In genomic region chr17:26511816-26512774, GRCm38 (mm10) we compare ENCODE assay signal across 8 mouse cellular contexts. TPM values are rescaled to one million over a fixed set of nuclear protein-coding genes. Genes with fewer than 3 reads are reported as not detected.
DNase-seq lines count a peak whose midpoint lies in the region; ATAC-seq and TF ChIP-seq lines count a peak whose summit lies in the region.

No protein-coding gene starts in this region.

- 59% methylated on average over 7 of the region's 7 CpGs for WGBS in kidney, adult 2 months
- WGBS in kidney, embryonic 14.5 days, result 63% methylated on average over 7 of the region's 7 CpGs
- WGBS in lung, embryonic 14.5 days, result 49% methylated on average over 7 of the region's 7 CpGs
- WGBS in neural tube, embryonic 15.5 days, result 71% methylated on average over 7 of the region's 7 CpGs

- H3K36me3 ChIP-seq in kidney, adult 2 months (ENCODE audit: control insufficient read depth, insufficient read depth, low read length), result no peaks in the 10 kb centered on the region; the same call in 1 of the 2 replicates
- H3K36me3 ChIP-seq in kidney, embryonic 14.5 days (ENCODE audit: control insufficient read depth, insufficient read depth, low read length), result no peaks in the 10 kb centered on the region
- peaks cover 1% of the 10 kb centered on the region for H3K36me3 ChIP-seq in E14TG2a.4 (ENCODE audit: insufficient read depth, low read length)
- H3K36me3 ChIP-seq in lung, embryonic 14.5 days (ENCODE audit: insufficient read depth), result no peaks in the 10 kb centered on the region
- no peaks in the 10 kb centered on the region for H3K36me3 ChIP-seq in neural tube, embryonic 15.5 days

- H3K9me3 ChIP-seq in kidney, embryonic 14.5 days (ENCODE audit: control insufficient read depth, low read length), result no peaks in the 10 kb centered on the region
- H3K9me3 ChIP-seq in E14TG2a.4 (ENCODE audit: low read length), result no peaks in the 10 kb centered on the region
- H3K9me3 ChIP-seq in lung, embryonic 14.5 days (ENCODE audit: low read depth, low read length), result no peaks in the 10 kb centered on the region
- no peaks in the 10 kb centered on the region for H3K9me3 ChIP-seq in neural tube, embryonic 15.5 days (replicated peaks)

- DNase-seq in kidney, adult 2 months, result peak; percentile 60
- DNase-seq in heart, adult 8-10 months (ENCODE audit: low spot score), result peak; percentile 76
- DNase-seq in lung, embryonic 14.5 days, result peak; percentile 74
- no peak for DNase-seq in testis, postnatal 14 days (ENCODE audit: low spot score)

- H3K27ac ChIP-seq in kidney, adult 2 months (ENCODE audit: insufficient read depth, low read depth, low read length), result no peak overlapping the region
- H3K27ac ChIP-seq in kidney, embryonic 14.5 days (ENCODE audit: low read depth, low read length), result no peak overlapping the region
- H3K27ac ChIP-seq in lung, embryonic 14.5 days (ENCODE audit: low read depth), result peak overlapping the region; percentile 59; the same call in 1 of the 2 replicates
- H3K27ac ChIP-seq in neural tube, embryonic 15.5 days (replicated peaks), result no peak overlapping the region

- ATAC-seq in kidney, embryonic 14.5 days (ENCODE audit: low FRiP score, low TSS enrichment), result no peak
- ATAC-seq in lung, embryonic 14.5 days (ENCODE audit: insufficient read depth), result no peak
- no peak for ATAC-seq in activated CD4-positive, CD25-positive, alpha-beta regulatory T cell, adult 4 months
- ATAC-seq in neural tube, embryonic 15.5 days (ENCODE audit: low FRiP score), result no peak

- H3K4me1 ChIP-seq in kidney, adult 2 months (ENCODE audit: control insufficient read depth, insufficient read depth, low read length), result no peaks in the 10 kb centered on the region; the same call in 1 of the 2 replicates
- peaks cover 5% of the 10 kb centered on the region; the same call in 1 of the 2 replicates for H3K4me1 ChIP-seq in kidney, embryonic 14.5 days (ENCODE audit: control insufficient read depth, insufficient read depth, low read length)
- H3K4me1 ChIP-seq in E14TG2a.4 (replicated peaks; ENCODE audit: low read depth, low read length), result peaks cover 59% of the 10 kb centered on the region
- peaks cover 13% of the 10 kb centered on the region for H3K4me1 ChIP-seq in lung, embryonic 14.5 days (ENCODE audit: insufficient read depth)
- peaks cover 14% of the 10 kb centered on the region for H3K4me1 ChIP-seq in neural tube, embryonic 15.5 days

- H3K27me3 ChIP-seq in kidney, adult 2 months (replicated peaks; ENCODE audit: control insufficient read depth, insufficient read depth, low read length), result no peaks in the 10 kb centered on the region
- no peaks in the 10 kb centered on the region for H3K27me3 ChIP-seq in kidney, embryonic 14.5 days (ENCODE audit: control insufficient read depth, insufficient read depth, low read length)
- peaks cover 10% of the 10 kb centered on the region; the same call in 1 of the 2 replicates for H3K27me3 ChIP-seq in E14TG2a.4 (ENCODE audit: insufficient read depth, low read length)
- no peaks in the 10 kb centered on the region for H3K27me3 ChIP-seq in lung, embryonic 14.5 days (ENCODE audit: insufficient read depth, low read length)
- H3K27me3 ChIP-seq in neural tube, embryonic 15.5 days (replicated peaks), result no peaks in the 10 kb centered on the region

- no peak overlapping the region for H3K4me2 ChIP-seq in kidney, embryonic 14.5 days (replicated peaks; ENCODE audit: low read depth, low read length)
- H3K4me2 ChIP-seq in lung, embryonic 14.5 days, result no peak overlapping the region
- no peak overlapping the region for H3K4me2 ChIP-seq in neural tube, embryonic 15.5 days

- no peak overlapping the region for H3K9ac ChIP-seq in kidney, embryonic 14.5 days (ENCODE audit: low read depth, low read length)
- peak overlapping the region; percentile 10; the same call in 1 of the 2 replicates for H3K9ac ChIP-seq in lung, embryonic 14.5 days
- H3K9ac ChIP-seq in neural tube, embryonic 15.5 days (replicated peaks), result no peak overlapping the region

- no peak overlapping the region for H3K4me3 ChIP-seq in kidney, adult 2 months (ENCODE audit: insufficient read depth, low read depth, low read length)
- H3K4me3 ChIP-seq in kidney, embryonic 14.5 days (ENCODE audit: low read length), result no peak overlapping the region
- 0 out of 2 replicates have a peak overlapping the region, but pooled peaks have one; percentile 48 for H3K4me3 ChIP-seq in E14TG2a.4 (replicated peaks; ENCODE audit: low read length)
- H3K4me3 ChIP-seq in lung, embryonic 14.5 days (ENCODE audit: low read depth, low read length), result no peak overlapping the region
- no peak overlapping the region for H3K4me3 ChIP-seq in neural tube, embryonic 15.5 days (replicated peaks)

- no peak for TF ChIP-seq CTCF in kidney, adult 2 months (conservative IDR thresholded peaks at IDR 0.05; ENCODE audit: insufficient read depth, insufficient read length, low read depth, low read length)
- TF ChIP-seq CTCF in E14TG2a.4 (conservative IDR thresholded peaks at IDR 0.05; ENCODE audit: low read length), result no peak
- TF ChIP-seq CTCF in lung, embryonic 14.5 days (IDR thresholded peaks at IDR 0.05; ENCODE audit: low read depth), result no peak

- TF ChIP-seq POLR2A in kidney, adult 2 months (IDR thresholded peaks at IDR 0.05; ENCODE audit: low read depth, low read length), result no peak

RNA-seq across cellular contexts. Expression of gene Ergic1, which starts 49.2 kb away (rescaled TPM):
- 131 and 141 TPM in 2 replicates for polyA plus RNA-seq in kidney, adult 2 months (2012; rRNA removed)
- polyA plus RNA-seq in kidney, embryonic 14.5 days (2014; fragmentation: Nextera tagmentation; extraction: Ambion mirVana), result 141 and 150 TPM in 2 replicates
- 10 to 100 TPM; 52.7 to 57.9 (median 55.4) TPM for total RNA-seq in heart, adult 8-10 months (2022)
- polyA plus RNA-seq in lung, embryonic 14.5 days (2014; fragmentation: Nextera tagmentation; extraction: Ambion mirVana), result 125 and 127 TPM in 2 replicates
- 10 to 100 TPM; 39.5 to 45.7 TPM for polyA plus RNA-seq in activated CD4-positive, CD25-positive, alpha-beta regulatory T cell, adult 4 months (2017; shearing (Covaris generic))
- polyA plus RNA-seq in neural tube, embryonic 15.5 days (2015; fragmentation: Nextera tagmentation; extraction: Ambion mirVana), result 89.7 and 101 TPM in 2 replicates

RNA-seq across cellular contexts. Expression of gene Dusp1, which starts 49.8 kb away (rescaled TPM):
- 52.4 and 66.1 TPM in 2 replicates for polyA plus RNA-seq in kidney, adult 2 months (2012; rRNA removed)
- 19.3 and 19.8 TPM in 2 replicates for polyA plus RNA-seq in kidney, embryonic 14.5 days (2014; fragmentation: Nextera tagmentation; extraction: Ambion mirVana)
- 10 to 100 TPM; 51.1 to 75.8 (median 59.4) TPM for total RNA-seq in heart, adult 8-10 months (2022)
- 19.7 and 24.5 TPM in 2 replicates for polyA plus RNA-seq in lung, embryonic 14.5 days (2014; fragmentation: Nextera tagmentation; extraction: Ambion mirVana)
- polyA plus RNA-seq in activated CD4-positive, CD25-positive, alpha-beta regulatory T cell, adult 4 months (2017; shearing (Covaris generic)), result 10 to 100 TPM; 25.1 to 28.8 TPM
- polyA plus RNA-seq in neural tube, embryonic 15.5 days (2015; fragmentation: Nextera tagmentation; extraction: Ambion mirVana), result 25.0 and 25.8 TPM in 2 replicates
